Mouse (Mus musculus) heart, adult 2 months (tissue): Measurements from ENCODE around the gene Glud1.

Experiments
- EP300 ChIP-seq: fragments of 200-500 bp; IDR thresholded peaks from 2 replicates; pipeline ENCODE4 v1.6.1; 2011; ENCODE audit warnings: low read depth, low read length, control low read depth; ENCODE audit not compliant: insufficient read depth
- POLR2A ChIP-seq: fragments of 200-500 bp; IDR thresholded peaks from 2 replicates; pipeline ENCODE4 v1.6.1; 2011; ENCODE audit warnings: mild to moderate bottlenecking, low read depth, low read length, control low read depth; ENCODE audit not compliant: insufficient read depth

GRCm38 (mm10) chr14:34310234-34310965 is at the start of gene Glud1, which contains the start of gene Shld2:
- TF ChIP-seq EP300: no peak
- peak; percentile 89 for TF ChIP-seq POLR2A
